Mouse (Mus musculus): ENCODE measurements around the gene Ms4a4a. TPM values are rescaled to one million over a fixed set of nuclear protein-coding genes. Genes with fewer than 3 reads are reported as not detected.

Ms4a4a gene
- polyA plus RNA-seq, 1 experiment from 2014 or later = 2.3 TPM

Other genes starting within 250 kb of the Ms4a4a start
- gene 1700017D01Rik, start 244.6 kb upstream of the Ms4a4a start, polyA plus RNA-seq (2015; fragmentation: Nextera tagmentation; extraction: Ambion mirVana) = not detected in 2 replicates
- gene 1700025F22Rik, start 210.2 kb upstream of the Ms4a4a start, polyA plus RNA-seq (2015; fragmentation: Nextera tagmentation; extraction: Ambion mirVana) = not detected in 2 replicates
- not detected in 2 replicates for gene Ms4a13, start 178.8 kb upstream of the Ms4a4a start, polyA plus RNA-seq (2015; fragmentation: Nextera tagmentation; extraction: Ambion mirVana)
- not detected in 2 replicates for gene Ms4a12, start 143.1 kb upstream of the Ms4a4a start, polyA plus RNA-seq (2015; fragmentation: Nextera tagmentation; extraction: Ambion mirVana)
- not detected in 2 replicates for gene Ms4a1, start 109.3 kb upstream of the Ms4a4a start, polyA plus RNA-seq (2015; fragmentation: Nextera tagmentation; extraction: Ambion mirVana)
- not detected in 2 replicates for gene Ms4a5, start 91.7 kb upstream of the Ms4a4a start, polyA plus RNA-seq (2015; fragmentation: Nextera tagmentation; extraction: Ambion mirVana)
- 0.09 TPM in 1 of 2 replicates, not detected in the other for gene Ms4a14, start 61.1 kb upstream of the Ms4a4a start, polyA plus RNA-seq (2015; fragmentation: Nextera tagmentation; extraction: Ambion mirVana)
- 4.0 and 4.4 TPM in 2 replicates for gene Ms4a7, start 39.4 kb upstream of the Ms4a4a start, polyA plus RNA-seq (2015; fragmentation: Nextera tagmentation; extraction: Ambion mirVana)
- gene Ms4a4c, start 29.2 kb downstream of the Ms4a4a start, polyA plus RNA-seq (2015; fragmentation: Nextera tagmentation; extraction: Ambion mirVana) = 2.1 TPM in 1 of 2 replicates, not detected in the other
- gene Ms4a4b, start 68.0 kb downstream of the Ms4a4a start, polyA plus RNA-seq (2015; fragmentation: Nextera tagmentation; extraction: Ambion mirVana) = 0.09 TPM in 1 of 2 replicates, not detected in the other
- gene Ms4a6c, start 93.8 kb downstream of the Ms4a4a start, polyA plus RNA-seq (2015; fragmentation: Nextera tagmentation; extraction: Ambion mirVana) = 1.6 and 4.5 TPM in 2 replicates
- 0.31 TPM in 1 of 2 replicates, not detected in the other for gene Gm8369, start 110.4 kb downstream of the Ms4a4a start, polyA plus RNA-seq (2015; fragmentation: Nextera tagmentation; extraction: Ambion mirVana)
- 2.0 and 3.8 TPM in 2 replicates for gene Ms4a6b, start 141.0 kb downstream of the Ms4a4a start, polyA plus RNA-seq (2015; fragmentation: Nextera tagmentation; extraction: Ambion mirVana)
- 0.10 TPM in 1 of 2 replicates, not detected in the other for gene Ms4a4d, start 161.3 kb downstream of the Ms4a4a start, polyA plus RNA-seq (2015; fragmentation: Nextera tagmentation; extraction: Ambion mirVana)
- 2.6 and 3.0 TPM in 2 replicates for gene Ms4a6d, start 229.3 kb downstream of the Ms4a4a start, polyA plus RNA-seq (2015; fragmentation: Nextera tagmentation; extraction: Ambion mirVana)
- 0.13 and 0.19 TPM in 2 replicates for gene Ms4a2, start 248.2 kb downstream of the Ms4a4a start, polyA plus RNA-seq (2015; fragmentation: Nextera tagmentation; extraction: Ambion mirVana)